Mouse (Mus musculus): ENCODE measurements around the gene Cdk2. TPM values are rescaled to one million over a fixed set of nuclear protein-coding genes. Genes with fewer than 3 reads are reported as not detected.

Cdk2 gene
- polyA plus RNA-seq, 1 experiment from 2014 or later: 33.9 TPM

GRCm38 (mm10) chr10:128744680-128745601 lies 40.1 kb upstream of the Cdk2 start, which contains the start of gene Dgka:
Gene Dgka (minus strand): TSS chr10:128744855.
- DNase-seq (ENCODE audit: low spot score) (peak; percentile 81), ATAC-seq (no peak)
- Histone ChIP-seq H3K9me3 (ENCODE audit: low read length) (no peaks in the 10 kb centered on the region), H3K4me2 (replicated peaks; ENCODE audit: low read depth, low read length) (peak within 1 kb of the TSS; percentile 90), H3K4me1 (ENCODE audit: insufficient read depth, low read depth, low read length) (peaks cover 18% of the 10 kb centered on the region; the same call in 1 of the 2 replicates), H3K27ac (ENCODE audit: low read length) (peak within 1 kb of the TSS; percentile 93), H3K9ac (replicated peaks; ENCODE audit: low read depth) (peak within 1 kb of the TSS; percentile 67), H3K36me3 (ENCODE audit: insufficient read depth, low read length) (no peaks in the 10 kb centered on the region), H3K4me3 (ENCODE audit: low read depth, low read length) (peak within 1 kb of the TSS; percentile 70), H3K27me3 (replicated peaks; ENCODE audit: insufficient read depth, low read length) (no peaks in the 10 kb centered on the region)
- WGBS: 15% methylated on average over 18 of the region's 18 CpGs
- TF ChIP-seq EP300 (IDR thresholded peaks at IDR 0.05): no peak
- peak; percentile 45 for TF ChIP-seq CTCF (IDR thresholded peaks at IDR 0.05)

GRCm38 (mm10) chr10:128744211-128744610 lies 39.4 kb upstream of the Cdk2 start:
- 28% methylated on average over 8 of the region's 8 CpGs for WGBS
- ATAC-seq: no peak
- H3K36me3 ChIP-seq (ENCODE audit: insufficient read depth, low read length): no peaks in the 10 kb centered on the region

GRCm38 (mm10) chr10:128743791-128744191 lies 39.0 kb upstream of the Cdk2 start:
- H3K27me3 ChIP-seq (replicated peaks; ENCODE audit: insufficient read depth, low read length): no peaks in the 10 kb centered on the region
- peak overlapping the region; percentile 67 for H3K9ac ChIP-seq (replicated peaks; ENCODE audit: low read depth)
- peak overlapping the region; percentile 93 for H3K27ac ChIP-seq (ENCODE audit: low read length)
- ATAC-seq (peak; percentile 58), DNase-seq (ENCODE audit: low spot score) (peak; percentile 81)
- H3K36me3 ChIP-seq (ENCODE audit: insufficient read depth, low read length): no peaks in the 10 kb centered on the region
- 3% methylated on average over 29 of the region's 37 CpGs for WGBS
- peaks cover 18% of the 10 kb centered on the region; the same call in 1 of the 2 replicates for H3K4me1 ChIP-seq (ENCODE audit: insufficient read depth, low read depth, low read length)
- no peaks in the 10 kb centered on the region for H3K9me3 ChIP-seq (ENCODE audit: low read length)
- peak overlapping the region; percentile 90 for H3K4me2 ChIP-seq (replicated peaks; ENCODE audit: low read depth, low read length)
- peak; percentile 3; the same call in 1 of the 2 replicates for TF ChIP-seq CTCF (IDR thresholded peaks at IDR 0.05)
- TF ChIP-seq EP300 (IDR thresholded peaks at IDR 0.05): no peak
- peak overlapping the region; percentile 70 for H3K4me3 ChIP-seq (ENCODE audit: low read depth, low read length)

More at GRCm38 (mm10) chr10:128744211-128744610, 39.4 kb upstream of the Cdk2 start:
- Histone ChIP-seq H3K27ac (ENCODE audit: low read length) (peak overlapping the region; percentile 93), H3K27me3 (replicated peaks; ENCODE audit: insufficient read depth, low read length) (no peaks in the 10 kb centered on the region), H3K9ac (replicated peaks; ENCODE audit: low read depth) (peak overlapping the region; percentile 67), H3K4me1 (ENCODE audit: insufficient read depth, low read depth, low read length) (peaks cover 18% of the 10 kb centered on the region; the same call in 1 of the 2 replicates), H3K9me3 (ENCODE audit: low read length) (no peaks in the 10 kb centered on the region), H3K4me2 (replicated peaks; ENCODE audit: low read depth, low read length) (peak overlapping the region; percentile 90), H3K4me3 (ENCODE audit: low read depth, low read length) (peak overlapping the region; percentile 70)
- TF ChIP-seq CTCF (IDR thresholded peaks at IDR 0.05) (no peak), EP300 (IDR thresholded peaks at IDR 0.05) (no peak)
- no peak for DNase-seq (ENCODE audit: low spot score)

- H3K4me1 ChIP-seq (ENCODE audit: insufficient read depth, low read depth, low read length): peaks cover 18% of the 10 kb centered on the region; the same call in 1 of the 2 replicates
- DNase-seq (ENCODE audit: low spot score): peak; percentile 51
- H3K9ac ChIP-seq (replicated peaks; ENCODE audit: low read depth): peak overlapping the region; percentile 67
These were observed 38.4 kb upstream of the Cdk2 start for GRCm38 (mm10) chr10:128743235-128743634.

GRCm38 (mm10) chr10:128742616-128743015 lies 37.8 kb upstream of the Cdk2 start:
- no peak overlapping the region; the same call in 1 of the 2 replicates for H3K9ac ChIP-seq (replicated peaks; ENCODE audit: low read depth)

More at GRCm38 (mm10) chr10:128743235-128743634, 38.4 kb upstream of the Cdk2 start:
- TF ChIP-seq EP300 (IDR thresholded peaks at IDR 0.05) (no peak), CTCF (IDR thresholded peaks at IDR 0.05) (no peak)
- H3K4me2 ChIP-seq (replicated peaks; ENCODE audit: low read depth, low read length): peak overlapping the region; percentile 90
- no peaks in the 10 kb centered on the region for H3K9me3 ChIP-seq (ENCODE audit: low read length)
- H3K27me3 ChIP-seq (replicated peaks; ENCODE audit: insufficient read depth, low read length): no peaks in the 10 kb centered on the region
- peak overlapping the region; percentile 93 for H3K27ac ChIP-seq (ENCODE audit: low read length)
- WGBS: 3% methylated on average over 7 of the region's 7 CpGs
- ATAC-seq: no peak
- H3K36me3 ChIP-seq (ENCODE audit: insufficient read depth, low read length): no peaks in the 10 kb centered on the region
- H3K4me3 ChIP-seq (ENCODE audit: low read depth, low read length): peak overlapping the region; percentile 70

DNA sequence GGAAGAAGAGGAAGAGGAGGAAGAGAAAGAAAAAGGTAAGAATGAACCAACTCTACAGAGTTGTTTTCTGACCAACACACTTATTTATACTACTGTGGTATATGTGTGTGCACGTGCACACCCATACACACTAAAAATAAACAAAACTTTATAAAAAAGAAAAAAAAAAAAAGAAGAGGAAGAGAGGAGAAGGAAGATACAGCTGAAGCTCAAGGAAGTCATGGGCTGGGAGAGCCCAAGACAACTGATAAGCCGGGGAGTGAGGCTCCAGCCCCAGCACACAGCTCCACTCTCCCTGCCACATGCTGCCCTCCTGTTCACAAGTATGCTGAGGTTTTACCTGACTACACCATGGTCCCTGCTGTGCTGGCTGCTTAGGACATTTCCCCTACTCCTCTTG lies 35.5 kb upstream of the Cdk2 start:
- ATAC-seq (no peak), DNase-seq (ENCODE audit: low spot score) (no peak)
- Histone ChIP-seq H3K9me3 (ENCODE audit: low read length) (no peaks in the 10 kb centered on the region), H3K4me3 (ENCODE audit: low read depth, low read length) (no peak overlapping the region), H3K27ac (ENCODE audit: low read length) (no peak overlapping the region), H3K4me1 (ENCODE audit: insufficient read depth, low read depth, low read length) (peaks cover 15% of the 10 kb centered on the region; the same call in 1 of the 2 replicates), H3K4me2 (replicated peaks; ENCODE audit: low read depth, low read length) (no peak overlapping the region), H3K36me3 (ENCODE audit: insufficient read depth, low read length) (no peaks in the 10 kb centered on the region), H3K9ac (replicated peaks; ENCODE audit: low read depth) (no peak overlapping the region), H3K27me3 (replicated peaks; ENCODE audit: insufficient read depth, low read length) (no peaks in the 10 kb centered on the region)
- 42% methylated on average over 2 of the region's 2 CpGs for WGBS
- no peak for TF ChIP-seq EP300 (IDR thresholded peaks at IDR 0.05)

More at GRCm38 (mm10) chr10:128742616-128743015, 37.8 kb upstream of the Cdk2 start:
- DNase-seq (ENCODE audit: low spot score) (no peak), ATAC-seq (no peak)
- TF ChIP-seq CTCF (IDR thresholded peaks at IDR 0.05): no peak
- peak overlapping the region; percentile 90 for H3K4me2 ChIP-seq (replicated peaks; ENCODE audit: low read depth, low read length)
- H3K4me1 ChIP-seq (ENCODE audit: insufficient read depth, low read depth, low read length): peaks cover 18% of the 10 kb centered on the region; the same call in 1 of the 2 replicates
- no peaks in the 10 kb centered on the region for H3K36me3 ChIP-seq (ENCODE audit: insufficient read depth, low read length)
- H3K27ac ChIP-seq (ENCODE audit: low read length): peak overlapping the region; percentile 93; the same call in 1 of the 2 replicates
- no peaks in the 10 kb centered on the region for H3K27me3 ChIP-seq (replicated peaks; ENCODE audit: insufficient read depth, low read length)
- H3K9me3 ChIP-seq (ENCODE audit: low read length): no peaks in the 10 kb centered on the region
- H3K4me3 ChIP-seq (ENCODE audit: low read depth, low read length): peak overlapping the region; percentile 70
- 21% methylated on average over 4 of the region's 4 CpGs for WGBS

All from lung, postnatal 0 days (tissue).